Mouse (Mus musculus): Measurements from ENCODE around the gene Tmem45a2. TPM values are rescaled to one million over a fixed set of nuclear protein-coding genes. Genes with fewer than 3 reads are reported as not detected.
"Not testable (repeated sequence)": the region's sequence is repeated elsewhere in the genome, so short reads cannot be mapped to it uniquely, and the experiment has no call there.

Tmem45a2 gene
- polyA plus RNA-seq, 1 experiment from 2014 or later = 0.16 TPM

- Histone ChIP-seq H3K4me3 (replicated peaks) (no peak overlapping the region), H3K9me3 (replicated peaks) (no peaks in the 10 kb centered on the region), H3K36me3 (replicated peaks) (no peaks in the 10 kb centered on the region), H3K9ac (no peak overlapping the region), H3K27me3 (no peaks in the 10 kb centered on the region), H3K4me2 (no peak overlapping the region), H3K27ac (replicated peaks) (no peak overlapping the region), H3K4me1 (replicated peaks) (no peaks in the 10 kb centered on the region)
- WGBS (ENCODE audit: insufficient replicate concordance) = 70% methylated on average over 3 of the region's 3 CpGs
- ATAC-seq (ENCODE audit: insufficient read depth) = no peak
These were observed 9.1 kb downstream of the Tmem45a2 start for GRCm38 (mm10) chr16:57062045-57062444.

DNA sequence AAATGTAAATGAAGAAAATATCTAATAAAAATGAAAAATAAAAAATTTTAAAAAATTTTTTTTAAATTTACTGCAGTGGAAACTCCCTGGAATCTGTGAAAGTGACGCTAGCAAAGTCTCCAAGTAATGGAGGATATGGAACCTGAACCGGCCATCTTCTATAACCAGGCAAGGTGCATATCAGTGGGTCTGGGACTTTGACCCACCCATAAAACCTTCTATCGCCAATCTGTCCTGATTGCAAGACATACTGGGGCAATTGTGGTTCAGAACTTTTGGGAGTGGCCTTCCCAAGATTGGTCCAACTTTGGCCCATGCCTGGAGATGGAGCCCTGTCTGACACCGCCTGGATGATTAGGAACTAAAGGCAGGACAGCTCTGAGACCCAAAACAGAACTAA lies 14.2 kb downstream of the Tmem45a2 start:
- no peaks in the 10 kb centered on the region for H3K9me3 ChIP-seq (replicated peaks)
- no peaks in the 10 kb centered on the region for H3K27me3 ChIP-seq
- no peaks in the 10 kb centered on the region for H3K36me3 ChIP-seq (replicated peaks)
- no peak overlapping the region for H3K4me3 ChIP-seq (replicated peaks)
- H3K4me2 ChIP-seq = no peak overlapping the region
- no peak overlapping the region for H3K9ac ChIP-seq
- H3K27ac ChIP-seq (replicated peaks) = no peak overlapping the region
- ATAC-seq (ENCODE audit: insufficient read depth) = no peak
- 60% methylated on average over 4 of the region's 4 CpGs for WGBS (ENCODE audit: insufficient replicate concordance)
- no peaks in the 10 kb centered on the region for H3K4me1 ChIP-seq (replicated peaks)

DNA sequence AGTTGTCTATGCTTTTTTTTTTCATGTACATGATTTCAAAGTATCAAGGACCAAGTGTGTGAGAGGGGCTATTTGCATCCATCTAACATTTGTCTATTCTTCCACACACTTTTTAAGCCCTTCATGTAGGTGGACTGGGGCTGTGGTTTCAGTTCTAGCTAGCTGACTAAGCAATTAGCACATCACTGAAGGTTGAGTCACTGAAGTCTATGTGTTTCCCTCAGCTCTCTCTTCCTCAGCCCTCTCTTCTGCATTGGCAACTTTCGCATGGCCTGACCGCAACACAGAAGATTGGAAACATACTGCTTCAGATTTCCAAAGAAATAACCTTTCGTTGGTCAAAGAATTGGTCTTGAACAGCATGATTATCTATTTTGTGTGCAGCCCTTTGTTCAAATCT lies 21.2 kb downstream of the Tmem45a2 start:
- H3K9ac ChIP-seq = no peak overlapping the region
- no peak overlapping the region for H3K4me2 ChIP-seq
- no peaks in the 10 kb centered on the region for H3K36me3 ChIP-seq (replicated peaks)
- WGBS (ENCODE audit: insufficient replicate concordance) = 60% methylated on average over 3 of the region's 3 CpGs
- H3K9me3 ChIP-seq (replicated peaks) = no peaks in the 10 kb centered on the region
- H3K27ac ChIP-seq (replicated peaks) = no peak overlapping the region
- no peaks in the 10 kb centered on the region for H3K4me1 ChIP-seq (replicated peaks)
- no peak for ATAC-seq (ENCODE audit: insufficient read depth)
- no peak overlapping the region for H3K4me3 ChIP-seq (replicated peaks)
- H3K27me3 ChIP-seq = no peaks in the 10 kb centered on the region

GRCm38 (mm10) chr16:57038600-57038999 lies 32.6 kb downstream of the Tmem45a2 start:
- Histone ChIP-seq H3K27ac (replicated peaks) (no peak overlapping the region), H3K4me2 (no peak overlapping the region), H3K36me3 (replicated peaks) (no peaks in the 10 kb centered on the region), H3K4me1 (replicated peaks) (no peaks in the 10 kb centered on the region), H3K27me3 (no peaks in the 10 kb centered on the region), H3K9ac (no peak overlapping the region), H3K9me3 (replicated peaks) (no peaks in the 10 kb centered on the region), H3K4me3 (replicated peaks) (no peak overlapping the region)
- 41% methylated on average over 5 of the region's 5 CpGs for WGBS (ENCODE audit: insufficient replicate concordance)
- no peak for ATAC-seq (ENCODE audit: insufficient read depth)

- H3K9ac ChIP-seq = no peak overlapping the region
- H3K36me3 ChIP-seq (replicated peaks) = no peaks in the 10 kb centered on the region
- no peak overlapping the region for H3K4me3 ChIP-seq (replicated peaks)
- no peak overlapping the region for H3K27ac ChIP-seq (replicated peaks)
- no peaks in the 10 kb centered on the region for H3K9me3 ChIP-seq (replicated peaks)
- no peak for ATAC-seq (ENCODE audit: insufficient read depth)
- 55% methylated on average over 7 of the region's 7 CpGs for WGBS (ENCODE audit: insufficient replicate concordance)
- no peaks in the 10 kb centered on the region for H3K4me1 ChIP-seq (replicated peaks)
- no peaks in the 10 kb centered on the region for H3K27me3 ChIP-seq
- no peak overlapping the region for H3K4me2 ChIP-seq
These were observed 40.9 kb downstream of the Tmem45a2 start for GRCm38 (mm10) chr16:57030150-57030885.

GRCm38 (mm10) chr16:56998283-56998682 lies 72.9 kb downstream of the Tmem45a2 start:
- ATAC-seq (ENCODE audit: insufficient read depth); H3K9me3 ChIP-seq (replicated peaks); H3K27me3 ChIP-seq; H3K36me3 ChIP-seq (replicated peaks); H3K9ac ChIP-seq; H3K4me2 ChIP-seq; H3K27ac ChIP-seq (replicated peaks); H3K4me3 ChIP-seq (replicated peaks); H3K4me1 ChIP-seq (replicated peaks): not testable (repeated sequence)
- WGBS (ENCODE audit: insufficient replicate concordance) = 65% methylated on average over 9 of the region's 9 CpGs

Other genes with a start within 250 kb of the Tmem45a2 start
- 1.1 and 1.6 TPM in 2 replicates for gene Tmem45a, start 185.2 kb downstream of the Tmem45a2 start, polyA plus RNA-seq (2015; fragmentation: Nextera tagmentation; extraction: Ambion mirVana)
- not detected in 2 replicates for gene Lnp1, start 143.3 kb downstream of the Tmem45a2 start, polyA plus RNA-seq (2015; fragmentation: Nextera tagmentation; extraction: Ambion mirVana)
- gene Tomm70a, start 50.3 kb upstream of the Tmem45a2 start, polyA plus RNA-seq (2015; fragmentation: Nextera tagmentation; extraction: Ambion mirVana) = 22.0 and 22.8 TPM in 2 replicates
- 39.5 and 44.5 TPM in 2 replicates for gene Nit2, start 96.0 kb upstream of the Tmem45a2 start, polyA plus RNA-seq (2015; fragmentation: Nextera tagmentation; extraction: Ambion mirVana)
- gene Tbc1d23, start 160.1 kb upstream of the Tmem45a2 start, polyA plus RNA-seq (2015; fragmentation: Nextera tagmentation; extraction: Ambion mirVana) = 5.1 and 5.5 TPM in 2 replicates
- not detected in 2 replicates for gene Tmem30c, start 221.5 kb upstream of the Tmem45a2 start, polyA plus RNA-seq (2015; fragmentation: Nextera tagmentation; extraction: Ambion mirVana)

Data from liver, embryonic 15.5 days (tissue).